Mouse (Mus musculus) T-helper 2 cell (primary cell): ENCODE results near the gene Atp5j2.

Source experiments
- in situ Hi-C: fragments of 300-600 bp; cut with MboI, MseI; formaldehyde crosslinking; loops from one replicate; pipeline ENCODE4 v1.15.1; 2025; ENCODE audit warnings: high pct_unique_total_duplicates

Atp5j2 gene

GRCm38 (mm10) chr5:145138836-145139235 lies 53.0 kb downstream of the Atp5j2 start:
- in situ Hi-C loops: no loop called here
